Mouse (Mus musculus): ENCODE data around the gene Prom1.

- TF ChIP-seq MAX (IDR thresholded peaks at IDR 0.05; ENCODE audit: low read length) (no peak), CTCF (IDR thresholded peaks at IDR 0.05 in 2 of 3, conservative IDR thresholded peaks at IDR 0.05 in 1 of 3; ENCODE audit: control insufficient read depth in 1 of 3, insufficient read depth in 1 of 3, low read depth in 2 of 3, low read length in 3 of 3, poor library complexity in 1 of 3, severe bottlenecking in 1 of 3) (no peak), POLR2A (IDR thresholded peaks at IDR 0.05; ENCODE audit: control insufficient read depth in 1 of 2, insufficient read depth in 1 of 2, low read depth in 1 of 2, low read length in 2 of 2, poor library complexity in 1 of 2) (no peak), NRF1 (IDR thresholded peaks at IDR 0.05; ENCODE audit: insufficient read depth, low read depth, low read length, poor library complexity, severe bottlenecking) (no peak), ZNF384 (IDR thresholded peaks at IDR 0.05; ENCODE audit: low read depth, low read length) (no peak), POLR2AphosphoS5 (IDR thresholded peaks at IDR 0.05; ENCODE audit: borderline replicate concordance, low read depth, low read length) (no peak), MYC (IDR thresholded peaks at IDR 0.05; ENCODE audit: low read depth, low read length) (no peak), E2F4 (IDR thresholded peaks at IDR 0.05; ENCODE audit: borderline replicate concordance, low read depth, low read length) (no peak), BHLHE40 (IDR thresholded peaks at IDR 0.05; ENCODE audit: borderline replicate concordance, low read depth, low read length) (no peak), CHD2 (IDR thresholded peaks at IDR 0.05; ENCODE audit: low read length) (no peak)
Observed at GRCm38 (mm10) chr5:44096106-44096505, 5.7 kb downstream of the Prom1 start.
